Comparison of ENCODE assay signal across 9 mouse cellular contexts in the genomic region with DNA sequence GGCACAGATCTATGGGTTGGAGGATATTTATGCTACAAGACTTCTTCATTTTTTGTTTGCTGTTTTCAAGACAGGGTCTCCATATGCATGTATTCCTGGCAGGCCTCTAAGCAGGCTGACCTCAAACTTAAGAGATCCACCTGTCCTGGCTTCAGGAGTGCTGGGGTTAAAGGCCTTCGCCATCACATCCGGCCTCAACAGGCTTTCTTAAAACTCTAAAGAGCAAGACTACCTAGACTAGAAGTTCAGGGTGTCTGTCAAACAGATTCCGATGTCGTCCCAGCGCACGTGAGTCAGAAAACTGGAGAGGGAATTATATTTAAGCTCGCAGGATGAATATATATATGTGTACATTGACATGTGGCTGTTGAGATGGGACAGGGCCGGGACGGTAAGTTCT. TPM values are rescaled to one million over a fixed set of nuclear protein-coding genes. Genes with fewer than 3 reads are reported as not detected.
A peak's percentile ranks its signal among the peaks of the same experiment; 100 is the strongest.
DNase-seq lines count a peak whose midpoint lies in the region; ATAC-seq and TF ChIP-seq lines count a peak whose summit lies in the region.
"Had no signal": no experiment of that assay in that cellular context is flagged by ENCODE, and none has a peak within 500 bp of the region (broad histone marks: within the 10 kb centered on the region; RNA-seq: fewer than 3 reads in every experiment).

No protein-coding gene starts in this region.

- no peak for TF ChIP-seq CTCF in cerebellum, adult 2 months (IDR thresholded peaks at IDR 0.05; ENCODE audit: borderline replicate concordance, insufficient read depth, low read depth, low read length)

- no peaks in the 10 kb centered on the region for H3K27me3 ChIP-seq in cerebellum, adult 2 months (ENCODE audit: control insufficient read depth, insufficient read depth, low read length)
- no peaks in the 10 kb centered on the region for H3K27me3 ChIP-seq in lung, embryonic 16.5 days (ENCODE audit: control insufficient read depth, insufficient read depth, low read depth, low read length)
- H3K27me3 ChIP-seq in limb, embryonic 14.5 days (ENCODE audit: control insufficient read depth, insufficient read depth, low read length): no peaks in the 10 kb centered on the region
- no peaks in the 10 kb centered on the region for H3K27me3 ChIP-seq in stomach, embryonic 15.5 days (replicated peaks)

- DNase-seq in cerebellum, adult 2 months: no peak
- no peak for DNase-seq in cerebellum, postnatal 25 days
- DNase-seq in lung, postnatal 14 days: no peak
- DNase-seq in limb, embryonic 14.5 days (ENCODE audit: low spot score): no peak
- no peak for DNase-seq in thymus, postnatal 25 days
- DNase-seq: adrenal gland, postnatal 36 days had no signal

- H3K4me2 ChIP-seq in lung, embryonic 16.5 days (ENCODE audit: low read depth, low read length): peak overlapping the region; percentile 78
- peak overlapping the region; percentile 94 for H3K4me2 ChIP-seq in limb, embryonic 14.5 days (replicated peaks; ENCODE audit: low read depth, low read length, severe bottlenecking)
- peak overlapping the region; percentile 91 for H3K4me2 ChIP-seq in stomach, embryonic 15.5 days

- peaks cover 10% of the 10 kb centered on the region for H3K9me3 ChIP-seq in lung, embryonic 16.5 days (ENCODE audit: control insufficient read depth, low read length)
- no peaks in the 10 kb centered on the region for H3K9me3 ChIP-seq in limb, embryonic 14.5 days (ENCODE audit: control insufficient read depth, low read length)
- H3K9me3 ChIP-seq in stomach, embryonic 15.5 days: no peaks in the 10 kb centered on the region

- peak overlapping the region; percentile 95 for H3K9ac ChIP-seq in lung, embryonic 16.5 days (ENCODE audit: low read length)
- peak overlapping the region; percentile 89; the same call in 1 of the 2 replicates for H3K9ac ChIP-seq in limb, embryonic 14.5 days (ENCODE audit: low read depth, low read length, severe bottlenecking)
- peak overlapping the region; percentile 94; the same call in 1 of the 2 replicates for H3K9ac ChIP-seq in stomach, embryonic 15.5 days

- H3K4me3 ChIP-seq in cerebellum, adult 2 months (replicated peaks; ENCODE audit: insufficient read depth, low read depth, low read length): peak overlapping the region; percentile 62
- peak overlapping the region; percentile 83 for H3K4me3 ChIP-seq in lung, embryonic 16.5 days (ENCODE audit: low read length)
- peak overlapping the region; percentile 91 for H3K4me3 ChIP-seq in limb, embryonic 14.5 days (replicated peaks; ENCODE audit: low read length)
- peak overlapping the region; percentile 90 for H3K4me3 ChIP-seq in stomach, embryonic 15.5 days (replicated peaks)

- ATAC-seq in lung, embryonic 16.5 days (ENCODE audit: low read depth): no peak
- no peak for ATAC-seq in limb, embryonic 14.5 days (ENCODE audit: low FRiP score, low read depth)
- ATAC-seq in stomach, embryonic 15.5 days (ENCODE audit: insufficient read depth, low FRiP score, low read depth): no peak
- ATAC-seq in erythroid progenitor cell, adult 5-6 weeks (replicated peaks; ENCODE audit: low FRiP score, poor library complexity, severe bottlenecking): no peak

- H3K36me3 ChIP-seq in lung, embryonic 16.5 days (ENCODE audit: control insufficient read depth, insufficient read depth, low read length): peaks cover 21% of the 10 kb centered on the region
- peaks cover 28% of the 10 kb centered on the region for H3K36me3 ChIP-seq in limb, embryonic 14.5 days (ENCODE audit: control insufficient read depth, insufficient read depth, low read length)
- peaks cover 34% of the 10 kb centered on the region for H3K36me3 ChIP-seq in stomach, embryonic 15.5 days

- H3K27ac ChIP-seq in cerebellum, adult 2 months (ENCODE audit: insufficient read depth, low read length): no peak overlapping the region
- no peak overlapping the region for H3K27ac ChIP-seq in lung, embryonic 16.5 days (ENCODE audit: low read length)
- H3K27ac ChIP-seq in limb, embryonic 14.5 days (replicated peaks; ENCODE audit: low read depth, low read length): no peak overlapping the region
- peak overlapping the region; percentile 94 for H3K27ac ChIP-seq in stomach, embryonic 15.5 days

- peaks cover 11% of the 10 kb centered on the region for H3K4me1 ChIP-seq in cerebellum, adult 2 months (ENCODE audit: control insufficient read depth, insufficient read depth, low read length)
- H3K4me1 ChIP-seq in lung, embryonic 16.5 days (replicated peaks; ENCODE audit: control insufficient read depth, insufficient read depth, low read length): peaks cover 34% of the 10 kb centered on the region
- H3K4me1 ChIP-seq in limb, embryonic 14.5 days (ENCODE audit: control insufficient read depth, insufficient read depth, low read length): peaks cover 27% of the 10 kb centered on the region
- H3K4me1 ChIP-seq in stomach, embryonic 15.5 days: peaks cover 42% of the 10 kb centered on the region

- WGBS in cerebellum, adult 2 months: 55% methylated on average over 9 of the region's 9 CpGs
- 52% methylated on average over 9 of the region's 9 CpGs for WGBS in lung, embryonic 16.5 days
- WGBS in limb, embryonic 14.5 days: 69% methylated on average over 9 of the region's 9 CpGs
- 56% methylated on average over 9 of the region's 9 CpGs for WGBS in stomach, embryonic 15.5 days

- TF ChIP-seq POLR2A in cerebellum, adult 2 months (IDR thresholded peaks at IDR 0.05; ENCODE audit: borderline replicate concordance, insufficient read depth, low read length): no peak
- TF ChIP-seq POLR2A in limb, embryonic 14.5 days (IDR thresholded peaks at IDR 0.05; ENCODE audit: borderline replicate concordance, extremely low read depth, insufficient read depth, insufficient read length): no peak

RNA-seq across cellular contexts. Expression of gene Ring1, which starts 0.8 kb away (rescaled TPM):
- polyA plus RNA-seq in cerebellum, adult 2 months (2012; rRNA removed): 66.4 and 74.6 TPM in 2 replicates
- 15.0 and 15.2 TPM in 2 replicates for polyA plus RNA-seq in lung, embryonic 16.5 days (2015; fragmentation: Nextera tagmentation; extraction: Ambion mirVana)
- polyA plus RNA-seq in limb, embryonic 14.5 days (2012; rRNA removed): 54.0 and 81.7 TPM in 2 replicates
- 7.0 and 8.4 TPM in 2 replicates for polyA plus RNA-seq in limb, embryonic 14.5 days (2014; fragmentation: Nextera tagmentation; extraction: Ambion mirVana)
- polyA plus RNA-seq in stomach, embryonic 15.5 days (2015; fragmentation: Nextera tagmentation; extraction: Ambion mirVana): 19.3 and 21.0 TPM in 2 replicates
- 1.3 and 2.5 TPM in 2 replicates for total RNA-seq in erythroid progenitor cell, adult 5-6 weeks (2015; ENCODE audit: low replicate concordance)
- total RNA-seq in erythroid progenitor cell, adult 5-6 weeks (2017; ENCODE audit: low replicate concordance): 1.9 and 2.0 TPM in 2 replicates

RNA-seq across cellular contexts. Expression of gene H2-Ke6, which starts 4.2 kb away (rescaled TPM):
- 82.9 and 89.8 TPM in 2 replicates for polyA plus RNA-seq in cerebellum, adult 2 months (2012; rRNA removed)
- polyA plus RNA-seq in lung, embryonic 16.5 days (2015; fragmentation: Nextera tagmentation; extraction: Ambion mirVana): 40.9 and 41.6 TPM in 2 replicates
- polyA plus RNA-seq in limb, embryonic 14.5 days (2012; rRNA removed): 104 and 109 TPM in 2 replicates
- 46.4 and 48.1 TPM in 2 replicates for polyA plus RNA-seq in limb, embryonic 14.5 days (2014; fragmentation: Nextera tagmentation; extraction: Ambion mirVana)
- polyA plus RNA-seq in stomach, embryonic 15.5 days (2015; fragmentation: Nextera tagmentation; extraction: Ambion mirVana): 50.8 and 58.4 TPM in 2 replicates
- total RNA-seq in erythroid progenitor cell, adult 5-6 weeks (2015; ENCODE audit: low replicate concordance): 40.4 and 50.3 TPM in 2 replicates
- total RNA-seq in erythroid progenitor cell, adult 5-6 weeks (2017; ENCODE audit: low replicate concordance): 10.8 and 14.9 TPM in 2 replicates

RNA-seq across cellular contexts. Expression of gene Slc39a7, which starts 7.8 kb away (rescaled TPM):
- 120 and 123 TPM in 2 replicates for polyA plus RNA-seq in cerebellum, adult 2 months (2012; rRNA removed)
- 188 and 191 TPM in 2 replicates for polyA plus RNA-seq in lung, embryonic 16.5 days (2015; fragmentation: Nextera tagmentation; extraction: Ambion mirVana)
- polyA plus RNA-seq in limb, embryonic 14.5 days (2012; rRNA removed): 197 and 283 TPM in 2 replicates
- 132 and 133 TPM in 2 replicates for polyA plus RNA-seq in limb, embryonic 14.5 days (2014; fragmentation: Nextera tagmentation; extraction: Ambion mirVana)
- 169 and 199 TPM in 2 replicates for polyA plus RNA-seq in stomach, embryonic 15.5 days (2015; fragmentation: Nextera tagmentation; extraction: Ambion mirVana)
- 2.5 and 8.6 TPM in 2 replicates for total RNA-seq in erythroid progenitor cell, adult 5-6 weeks (2015; ENCODE audit: low replicate concordance)
- total RNA-seq in erythroid progenitor cell, adult 5-6 weeks (2017; ENCODE audit: low replicate concordance): 18.9 and 20.7 TPM in 2 replicates

RNA-seq across cellular contexts. Expression of gene Rxrb, which starts 7.9 kb away (rescaled TPM):
- 78.0 and 83.2 TPM in 2 replicates for polyA plus RNA-seq in cerebellum, adult 2 months (2012; rRNA removed)
- 49.6 and 49.9 TPM in 2 replicates for polyA plus RNA-seq in lung, embryonic 16.5 days (2015; fragmentation: Nextera tagmentation; extraction: Ambion mirVana)
- 83.2 and 98.9 TPM in 2 replicates for polyA plus RNA-seq in limb, embryonic 14.5 days (2012; rRNA removed)
- 29.2 and 33.6 TPM in 2 replicates for polyA plus RNA-seq in limb, embryonic 14.5 days (2014; fragmentation: Nextera tagmentation; extraction: Ambion mirVana)
- 43.6 and 45.0 TPM in 2 replicates for polyA plus RNA-seq in stomach, embryonic 15.5 days (2015; fragmentation: Nextera tagmentation; extraction: Ambion mirVana)
- 5.4 and 8.4 TPM in 2 replicates for total RNA-seq in erythroid progenitor cell, adult 5-6 weeks (2015; ENCODE audit: low replicate concordance)
- 11.5 and 14.5 TPM in 2 replicates for total RNA-seq in erythroid progenitor cell, adult 5-6 weeks (2017; ENCODE audit: low replicate concordance)

RNA-seq across cellular contexts. Expression of gene Col11a2, which starts 15.6 kb away (rescaled TPM):
- 12.2 and 15.2 TPM in 2 replicates for polyA plus RNA-seq in cerebellum, adult 2 months (2012; rRNA removed)
- 2.6 and 3.7 TPM in 2 replicates for polyA plus RNA-seq in lung, embryonic 16.5 days (2015; fragmentation: Nextera tagmentation; extraction: Ambion mirVana)
- polyA plus RNA-seq in limb, embryonic 14.5 days (2012; rRNA removed): 201 and 242 TPM in 2 replicates
- 71.6 and 72.1 TPM in 2 replicates for polyA plus RNA-seq in limb, embryonic 14.5 days (2014; fragmentation: Nextera tagmentation; extraction: Ambion mirVana)
- 1.3 and 1.5 TPM in 2 replicates for polyA plus RNA-seq in stomach, embryonic 15.5 days (2015; fragmentation: Nextera tagmentation; extraction: Ambion mirVana)
- 0.36 and 0.42 TPM in 2 replicates for total RNA-seq in erythroid progenitor cell, adult 5-6 weeks (2015; ENCODE audit: low replicate concordance)
- 2.1 and 2.9 TPM in 2 replicates for total RNA-seq in erythroid progenitor cell, adult 5-6 weeks (2017; ENCODE audit: low replicate concordance)
